Mouse (Mus musculus) layer of hippocampus, adult 18-20 months (tissue): ENCODE data around the gene Izumo1. TPM values are rescaled to one million over a fixed set of nuclear protein-coding genes. Genes with fewer than 3 reads are reported as not detected.

Experiments
- total RNA-seq, 2 experiments: library from RNA; stranded (reverse); gene quantifications; 2 replicates each; pipeline ENCODE4 v1.2.3; 2021

Gene Izumo1
- total RNA-seq, 2 experiments from 2014 or later = not detected

Other genes starting within 250 kb of the Izumo1 start
- 100 to 1,000 TPM; 364 to 405 TPM for gene Snrnp70, start 226.1 kb upstream of the Izumo1 start, total RNA-seq
- gene Kcna7, start 216.2 kb upstream of the Izumo1 start, total RNA-seq = not detected
- gene Ntf5, start 208.1 kb upstream of the Izumo1 start, total RNA-seq = not detected
- under 1 TPM in 1 of 2 experiments, not detected in 1; 0.50 TPM for gene Lhb, start 201.0 kb upstream of the Izumo1 start, total RNA-seq
- 10 to 100 TPM; 13.5 to 15.4 TPM for gene Gys1, start 187.0 kb upstream of the Izumo1 start, total RNA-seq
- 10 to 100 TPM; 34.6 to 37.7 TPM for gene Ruvbl2, start 183.7 kb upstream of the Izumo1 start, total RNA-seq
- gene Ftl1, start 161.9 kb upstream of the Izumo1 start, total RNA-seq = 100 to 1,000 TPM; 230 to 234 TPM
- 10 to 100 TPM; 68.5 to 68.9 TPM for gene Bax, start 154.9 kb upstream of the Izumo1 start, total RNA-seq
- under 1 TPM in 1 of 2 experiments, not detected in 1; 0.20 TPM for gene Tulp2, start 139.9 kb upstream of the Izumo1 start, total RNA-seq
- 1 to 10 TPM in 1 of 2 experiments, under 1 TPM in 1; 0.91 to 1.2 TPM for gene Gm45808, start 135.0 kb upstream of the Izumo1 start, total RNA-seq
- gene Dhdh, start 133.0 kb upstream of the Izumo1 start, total RNA-seq = 1 to 10 TPM; 5.3 to 5.7 TPM
- 100 to 1,000 TPM; 109 to 110 TPM for gene Nucb1, start 111.4 kb upstream of the Izumo1 start, total RNA-seq
- 10 to 100 TPM; 22.1 to 23.3 TPM for gene Ppp1r15a, start 95.5 kb upstream of the Izumo1 start, total RNA-seq
- under 1 TPM; 0.64 to 0.71 TPM for gene Plekha4, start 95.5 kb upstream of the Izumo1 start, total RNA-seq
- gene Hsd17b14, start 66.9 kb upstream of the Izumo1 start, total RNA-seq = not detected
- gene Bcat2, start 51.7 kb upstream of the Izumo1 start, total RNA-seq = 10 to 100 TPM; 23.3 to 26.0 TPM
- not detected for gene Fgf21, start 6.3 kb upstream of the Izumo1 start, total RNA-seq
- under 1 TPM in 1 of 2 experiments, not detected in 1; 0.18 TPM for gene Fut1, start 4.5 kb upstream of the Izumo1 start, total RNA-seq
- gene Rasip1, start 5.7 kb downstream of the Izumo1 start, total RNA-seq = 1 to 10 TPM; 6.0 to 6.3 TPM
- gene Mamstr, start 18.2 kb downstream of the Izumo1 start, total RNA-seq = 1 to 10 TPM; 1.1 to 2.3 TPM
- gene Fut2, start 44.6 kb downstream of the Izumo1 start, total RNA-seq = under 1 TPM in 1 of 2 experiments, not detected in 1; 0.12 TPM
- gene Ntn5, start 62.2 kb downstream of the Izumo1 start, total RNA-seq = 10 to 100 TPM in 1 of 2 experiments, 1 to 10 TPM in 1; 6.8 to 13.4 TPM
- 1 to 10 TPM; 2.5 to 3.5 TPM for gene Sec1, start 72.6 kb downstream of the Izumo1 start, total RNA-seq
- gene Car11, start 78.0 kb downstream of the Izumo1 start, total RNA-seq = 100 to 1,000 TPM; 182 TPM
- gene Dbp, start 83.3 kb downstream of the Izumo1 start, total RNA-seq = 10 to 100 TPM; 47.6 to 50.2 TPM
- 100 to 1,000 TPM; 359 to 364 TPM for gene Rpl18, start 93.6 kb downstream of the Izumo1 start, total RNA-seq
- gene Sphk2, start 96.2 kb downstream of the Izumo1 start, total RNA-seq = 10 to 100 TPM; 35.8 to 37.2 TPM
- under 1 TPM; 0.25 to 0.27 TPM for gene Fam83e, start 99.4 kb downstream of the Izumo1 start, total RNA-seq
- not detected for gene Spaca4, start 104.0 kb downstream of the Izumo1 start, total RNA-seq
- 100 to 1,000 TPM; 274 to 289 TPM for gene Lmtk3, start 161.9 kb downstream of the Izumo1 start, total RNA-seq
- 1 to 10 TPM; 8.1 to 8.9 TPM for gene Sult2b1, start 162.9 kb downstream of the Izumo1 start, total RNA-seq
- 100 to 1,000 TPM; 135 to 155 TPM for gene Cyth2, start 192.8 kb downstream of the Izumo1 start, total RNA-seq
- gene Kcnj14, start 203.0 kb downstream of the Izumo1 start, total RNA-seq = 1 to 10 TPM; 1.4 to 2.4 TPM
- gene Grwd1, start 209.1 kb downstream of the Izumo1 start, total RNA-seq = 10 to 100 TPM; 20.6 to 22.5 TPM